Mouse (Mus musculus): ENCODE results near the gene Hist2h2bb.

DNA sequence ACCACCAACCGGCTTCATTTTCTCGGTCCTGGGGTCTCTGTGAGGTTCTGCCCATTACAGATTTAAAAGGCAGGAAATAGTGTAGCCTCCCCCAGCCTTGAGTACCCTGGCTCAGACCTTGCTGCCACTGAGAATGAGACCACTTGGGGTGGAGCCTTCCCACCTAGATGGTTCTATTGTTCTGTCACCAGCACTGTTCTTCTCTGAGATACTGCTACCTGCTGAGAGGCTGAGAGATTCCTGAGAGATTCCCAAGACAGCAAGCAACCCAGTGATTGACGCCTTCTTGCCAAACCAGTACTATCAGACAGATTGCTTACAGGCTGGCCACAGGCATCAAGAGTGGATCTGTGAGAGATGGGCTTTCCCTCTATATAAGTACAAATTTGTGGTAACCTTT lies 19.6 kb downstream of the Hist2h2bb start:
- TF ChIP-seq CTCF (IDR thresholded peaks at IDR 0.05; ENCODE audit: borderline replicate concordance, insufficient read depth, low read depth, low read length) (no peak), POLR2A (IDR thresholded peaks at IDR 0.05; ENCODE audit: borderline replicate concordance, insufficient read depth, low read length) (no peak)
